Mouse (Mus musculus) MEL (cell line): ENCODE data around the gene Olfr1039.

Source experiments
- CTCF ChIP-seq, 3 experiments: IDR thresholded peaks in 2 of 3; conservative IDR thresholded peaks in 1 of 3; 2 replicates each; pipeline ENCODE4 v1.5.1; 2011 to 2012; ENCODE audit warnings: low read length in 3 of 3, low read depth in 2 of 3, mild to moderate bottlenecking in 2 of 3, improper control_type of control experiment in 1 of 3, inconsistent platforms in 1 of 3, mixed read lengths in 1 of 3, moderate library complexity in 1 of 3; ENCODE audit not compliant: control insufficient read depth in 1 of 3, insufficient read depth in 1 of 3, poor library complexity in 1 of 3, severe bottlenecking in 1 of 3
- EP300 ChIP-seq, 2 experiments: IDR thresholded peaks; 2 replicates each; pipeline ENCODE4 v1.6.1; 2011; ENCODE audit warnings: improper control_type of control experiment in 2 of 2, low read length in 2 of 2, low read depth in 1 of 2, mild to moderate bottlenecking in 1 of 2
- ETS1 ChIP-seq: IDR thresholded peaks from 2 replicates; pipeline ENCODE4 v1.6.1; 2012; ENCODE audit warnings: low read depth, mild to moderate bottlenecking, inconsistent platforms, low read length, improper control_type of control experiment, moderate library complexity
- MAFK ChIP-seq: IDR thresholded peaks from 2 replicates; pipeline ENCODE4 v1.6.1; 2011; ENCODE audit warnings: low read depth, mild to moderate bottlenecking, low read length, improper control_type of control experiment, borderline replicate concordance
- NELFE ChIP-seq: IDR thresholded peaks from 2 replicates; pipeline ENCODE4 v1.6.1; 2011; ENCODE audit warnings: low read depth, low read length, improper control_type of control experiment
- POLR2A ChIP-seq, 2 experiments: IDR thresholded peaks; 2 replicates each; pipeline ENCODE4 v1.6.1; 2011 to 2012; ENCODE audit warnings: low read length in 2 of 2, mild to moderate bottlenecking in 2 of 2, control low read depth in 1 of 2, improper control_type of control experiment in 1 of 2, low read depth in 1 of 2, moderate library complexity in 1 of 2; ENCODE audit not compliant: control insufficient read depth in 1 of 2, insufficient read depth in 1 of 2, poor library complexity in 1 of 2
- POLR2AphosphoS2 ChIP-seq: IDR thresholded peaks from 2 replicates; pipeline ENCODE4 v1.6.1; 2011; ENCODE audit warnings: low read length, improper control_type of control experiment
- TBP ChIP-seq: IDR thresholded peaks from 2 replicates; pipeline ENCODE4 v1.8.0; 2011; ENCODE audit warnings: low read depth, low read length, improper control_type of control experiment
- ZKSCAN1 ChIP-seq: IDR thresholded peaks from 2 replicates; pipeline ENCODE4 v1.6.1; 2012; ENCODE audit warnings: low read depth, mild to moderate bottlenecking, inconsistent platforms, low read length, improper control_type of control experiment, moderate library complexity

DNA sequence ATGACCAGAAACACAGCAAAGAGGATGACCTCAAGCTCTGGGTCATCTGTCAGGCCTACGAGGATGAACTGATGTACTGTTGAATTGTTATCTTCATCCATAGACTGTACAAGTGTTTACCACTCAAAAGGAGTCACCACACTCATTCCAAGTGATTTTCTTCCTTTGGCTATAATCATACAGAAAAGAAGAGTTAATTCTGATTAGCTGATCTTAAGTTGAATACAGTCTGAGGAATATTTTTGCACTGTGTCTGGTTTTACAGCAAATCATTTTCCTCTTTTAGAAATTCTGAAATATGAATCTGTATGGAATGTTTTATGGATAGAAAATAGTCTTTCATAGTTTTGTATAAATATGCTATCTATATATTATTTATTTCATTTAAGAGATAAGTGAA, 10.9 kb upstream of the Olfr1039 start, which contains the start of gene Olfr1040:
- TF ChIP-seq POLR2AphosphoS2 (no peak), NELFE (no peak), EP300 (IDR thresholded peaks at IDR 0.05; ENCODE audit: low read depth in 1 of 2, low read length in 2 of 2) (no peak), MAFK (no peak), ETS1 (no peak), CTCF (IDR thresholded peaks at IDR 0.05 in 2 of 3, conservative IDR thresholded peaks at IDR 0.05 in 1 of 3; ENCODE audit: control insufficient read depth in 1 of 3, insufficient read depth in 1 of 3, low read depth in 2 of 3, low read length in 3 of 3, poor library complexity in 1 of 3, severe bottlenecking in 1 of 3) (no peak), POLR2A (IDR thresholded peaks at IDR 0.05; ENCODE audit: control insufficient read depth in 1 of 2, insufficient read depth in 1 of 2, low read depth in 1 of 2, low read length in 2 of 2, poor library complexity in 1 of 2) (no peak), TBP (no peak), ZKSCAN1 (no peak)
